Mouse (Mus musculus) thymus, postnatal 25 days (tissue): ENCODE data around the gene Cntfr.
"Not testable (repeated sequence)": the region's sequence is repeated elsewhere in the genome, so short reads cannot be mapped to it uniquely, and the experiment has no call there.

Experiments
- DNase-seq: peaks from one replicate; pipeline ENCODE4 v3.0.0; 2022

Cntfr gene

DNA sequence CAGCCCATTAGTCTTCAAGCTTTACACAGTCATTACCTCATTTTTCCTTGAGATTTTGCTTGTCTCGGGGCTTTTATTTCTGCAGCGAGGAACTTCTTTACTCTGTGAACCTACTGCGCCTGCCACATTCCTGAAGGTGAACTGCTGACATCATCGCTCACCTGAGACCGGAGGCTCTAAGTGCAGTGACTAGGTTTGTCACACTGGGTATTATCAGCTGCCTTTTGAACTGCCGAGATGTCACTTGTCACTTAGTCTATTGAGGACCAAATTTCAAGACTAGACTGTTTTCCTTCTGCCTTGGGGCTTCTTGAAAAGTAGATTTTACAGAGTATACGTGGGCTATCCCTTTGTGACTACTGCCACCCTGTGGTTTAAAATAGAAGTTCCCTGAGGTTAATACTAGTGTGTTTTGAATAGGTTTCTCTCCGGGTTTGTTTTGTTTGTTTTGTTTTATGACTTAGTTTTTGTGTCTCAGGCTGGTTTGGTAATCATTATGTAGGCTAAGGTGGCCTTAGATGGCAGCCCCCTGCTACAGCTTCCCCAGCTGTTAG is 11.4 kb upstream of the Cntfr start:
- DNase-seq, result no peak

DNA sequence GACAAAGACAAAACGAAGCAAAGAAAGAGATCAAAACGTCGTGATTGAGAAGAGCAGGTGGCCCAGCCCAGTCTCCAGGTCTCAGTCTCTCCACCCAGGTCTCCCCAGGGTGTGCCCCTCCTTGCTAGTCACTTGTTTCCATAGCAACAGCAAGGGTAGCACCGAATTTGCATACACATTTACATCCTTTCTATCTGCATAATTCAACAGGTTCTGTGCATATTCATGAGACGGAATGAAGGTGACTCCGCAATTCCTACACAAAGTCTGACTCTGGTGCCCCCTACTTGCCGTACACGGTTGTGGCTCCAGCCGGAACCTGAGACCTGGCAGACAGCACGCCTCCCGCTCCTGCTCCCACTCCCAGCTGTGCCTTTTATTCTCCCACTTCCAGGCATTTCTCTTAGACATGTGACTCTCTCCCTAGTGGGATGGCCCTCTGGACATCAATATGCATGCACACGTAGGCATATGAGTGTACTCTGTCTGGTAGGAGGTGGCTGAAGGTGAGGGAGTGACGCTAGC is 10.2 kb upstream of the Cntfr start:
- DNase-seq, result peak; percentile 73

DNA sequence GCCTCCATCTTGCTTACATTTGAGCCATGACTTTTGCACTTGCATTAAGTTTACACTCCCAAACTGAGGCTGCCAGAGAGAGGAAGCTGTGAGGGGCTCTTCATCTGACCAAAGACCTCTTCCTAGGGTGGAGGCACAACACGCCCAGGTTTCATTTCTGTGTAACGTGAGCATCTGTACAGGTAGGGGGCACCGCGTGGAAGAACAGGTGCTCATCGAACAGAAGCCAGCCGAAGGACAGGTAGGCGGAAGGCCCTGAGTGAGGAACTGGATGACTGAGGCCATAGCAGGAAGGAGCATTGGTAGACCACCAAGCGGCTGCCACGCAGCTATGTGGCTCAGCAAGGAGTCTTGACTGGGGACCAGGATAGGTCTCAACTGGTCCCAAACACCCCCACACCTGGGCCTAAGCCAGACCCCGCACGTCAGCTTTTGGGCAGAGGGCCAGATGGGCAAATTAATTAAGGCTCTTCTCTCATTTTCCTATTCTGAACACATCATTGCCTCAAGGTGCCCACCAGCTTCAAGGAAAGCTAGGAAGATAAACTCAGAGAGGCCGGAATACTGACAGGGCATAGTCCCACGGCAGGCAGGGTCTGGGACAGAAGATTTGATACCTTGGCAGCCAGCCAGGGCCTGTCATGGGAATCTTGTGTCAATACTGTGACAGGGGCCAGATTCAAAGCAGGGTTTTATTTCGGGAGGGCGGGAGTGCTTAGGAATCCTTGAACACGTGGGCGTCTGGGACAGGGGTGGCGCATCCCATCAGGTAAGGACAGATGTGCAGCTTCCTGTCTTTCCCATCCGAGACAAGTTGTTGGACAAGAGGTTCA is 9.2 kb upstream of the Cntfr start:
- DNase-seq, result no peak

DNA sequence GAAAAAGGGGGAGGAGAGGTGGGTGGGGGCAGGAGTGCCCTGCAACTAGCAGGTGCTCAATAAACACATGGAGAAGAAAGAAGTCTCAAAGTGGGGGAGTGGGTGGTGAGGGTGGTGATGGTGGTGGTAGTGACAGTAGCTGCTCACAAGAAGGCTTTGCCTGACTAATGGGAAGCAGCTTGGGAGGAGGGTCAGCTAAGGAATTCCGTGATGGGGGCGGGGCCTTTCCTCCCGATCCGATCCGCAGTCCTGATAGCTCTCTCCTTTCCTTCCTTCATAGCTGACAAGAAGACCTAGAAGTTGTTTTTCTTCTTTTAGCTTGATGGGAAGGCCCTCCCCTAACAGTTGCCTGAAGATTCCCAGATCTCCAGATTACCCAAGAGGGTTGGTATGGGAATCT is 7.8 kb upstream of the Cntfr start:
- no peak for DNase-seq

DNA sequence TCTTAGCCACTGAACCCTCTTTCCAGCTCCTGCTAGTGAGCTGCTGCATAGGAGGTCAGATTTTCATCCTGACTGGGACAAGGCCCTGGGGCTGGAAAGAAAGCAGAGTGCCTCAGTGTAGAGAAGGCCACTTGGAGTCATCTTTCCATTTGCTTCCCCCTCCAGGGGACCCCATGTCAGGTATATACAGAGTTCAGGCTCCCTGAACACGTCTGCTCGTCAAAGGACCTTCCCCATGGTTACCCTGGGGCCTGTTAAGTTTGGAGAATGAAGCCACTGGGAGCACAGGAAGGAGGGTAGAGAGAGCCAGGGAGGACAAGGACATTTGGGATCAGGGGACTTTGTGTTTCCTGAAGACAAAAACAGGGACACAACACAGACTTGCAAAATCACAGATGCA is 5.3 kb upstream of the Cntfr start:
- not testable (repeated sequence) for DNase-seq

GRCm38 (mm10) chr4:41700224-41700623 is 3.3 kb upstream of the Cntfr start:
- not testable (repeated sequence) for DNase-seq

DNA sequence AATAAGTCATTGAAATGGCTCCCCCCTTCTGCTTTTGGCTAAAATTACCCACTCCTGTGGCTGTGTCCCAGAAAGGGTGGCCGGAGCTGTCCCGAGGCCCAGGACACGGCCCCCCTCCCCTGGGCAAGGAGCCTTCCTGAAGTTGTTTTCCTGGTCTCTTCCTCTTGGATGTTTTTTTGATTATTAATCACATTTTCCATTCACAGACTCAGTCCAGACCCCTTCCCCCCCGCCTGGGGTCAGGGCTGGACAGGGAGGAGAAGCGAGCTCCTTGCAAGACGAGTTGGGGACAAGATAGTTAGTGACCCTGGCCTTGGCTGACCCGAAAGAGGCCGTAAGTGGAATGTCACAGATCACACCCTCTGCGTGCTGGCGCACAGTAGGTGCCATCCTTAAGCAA is 2.9 kb upstream of the Cntfr start, which contains the start of gene Il11ra1:
Gene Il11ra1 (plus strand): TSS at position 207 of the 400 bp plus-strand sequence.
- not testable (repeated sequence) for DNase-seq

DNA sequence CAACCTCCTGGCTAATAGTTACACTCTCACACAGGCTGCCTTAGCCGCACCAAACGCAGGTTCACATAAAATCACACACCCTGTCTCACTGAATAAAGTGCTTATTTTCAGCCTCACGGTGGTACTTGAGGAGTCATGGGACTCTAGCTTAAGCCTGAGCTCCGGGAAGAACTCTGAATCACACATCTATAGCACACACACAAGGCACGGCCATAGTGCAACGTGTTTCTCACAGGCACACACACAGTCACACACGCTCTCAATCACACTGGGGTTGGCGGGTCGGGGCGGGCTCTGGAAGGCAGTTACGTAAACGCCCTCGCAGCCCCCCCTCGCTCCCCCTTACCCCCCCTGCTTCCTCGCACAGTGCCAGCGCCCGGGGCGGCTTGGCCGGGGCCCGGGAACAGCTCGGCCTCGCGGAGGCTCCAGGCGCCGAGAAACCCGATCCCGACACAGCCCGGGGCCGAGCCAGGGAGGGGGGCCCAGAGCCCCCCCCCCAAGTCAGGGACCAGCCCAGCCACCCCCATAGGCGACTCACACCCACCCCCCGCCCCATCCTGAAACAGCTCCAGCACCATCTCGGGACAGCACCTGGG is 1.6 kb upstream of the Cntfr start:
- DNase-seq, result not testable (repeated sequence)

- not testable (repeated sequence) for DNase-seq
Observed at GRCm38 (mm10) chr4:41696452-41696851, 437 bp downstream of the Cntfr start.

DNA sequence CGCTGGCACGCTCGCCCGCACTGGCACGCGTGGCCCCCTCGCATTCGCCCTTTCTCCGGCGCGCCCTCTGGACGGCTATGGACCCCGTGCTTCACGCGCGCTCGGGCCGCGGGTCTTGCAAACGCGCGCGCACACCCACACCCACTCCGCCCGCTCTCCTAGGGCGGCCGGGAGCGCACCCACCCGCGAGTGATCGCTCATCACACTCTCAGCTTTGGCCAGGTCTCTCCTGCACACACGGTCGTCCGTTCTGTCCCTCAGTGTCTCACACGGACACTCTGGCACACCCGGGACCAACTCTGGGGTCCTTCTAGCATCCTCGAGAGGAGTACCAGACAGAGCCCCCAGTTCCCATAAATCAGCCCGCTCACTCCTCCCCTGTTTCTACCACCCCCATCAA is 1.1 kb downstream of the Cntfr start:
- DNase-seq, result not testable (repeated sequence)

GRCm38 (mm10) chr4:41693511-41693910 is 3.4 kb downstream of the Cntfr start:
- not testable (repeated sequence) for DNase-seq

GRCm38 (mm10) chr4:41690014-41690413 is 6.9 kb downstream of the Cntfr start:
- not testable (repeated sequence) for DNase-seq

DNA sequence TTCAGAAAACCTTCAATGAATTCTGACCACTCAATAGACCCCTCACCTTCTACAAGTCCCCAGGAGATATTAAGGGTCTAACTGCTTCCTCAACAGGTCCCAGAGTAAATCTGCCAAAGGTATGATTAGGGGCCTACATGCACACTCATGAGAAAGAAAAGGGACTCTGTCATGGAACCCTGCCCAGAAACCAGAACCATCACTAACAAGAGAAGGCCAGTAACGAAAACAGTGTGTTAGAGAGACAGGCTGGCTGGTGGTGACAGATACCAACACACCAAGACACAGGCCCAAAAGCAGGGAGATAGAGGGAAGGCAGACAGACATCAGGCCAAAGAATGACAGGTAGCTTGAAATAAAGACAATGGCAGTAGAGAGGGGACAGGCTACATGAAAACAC is 8.3 kb downstream of the Cntfr start:
- not testable (repeated sequence) for DNase-seq

DNA sequence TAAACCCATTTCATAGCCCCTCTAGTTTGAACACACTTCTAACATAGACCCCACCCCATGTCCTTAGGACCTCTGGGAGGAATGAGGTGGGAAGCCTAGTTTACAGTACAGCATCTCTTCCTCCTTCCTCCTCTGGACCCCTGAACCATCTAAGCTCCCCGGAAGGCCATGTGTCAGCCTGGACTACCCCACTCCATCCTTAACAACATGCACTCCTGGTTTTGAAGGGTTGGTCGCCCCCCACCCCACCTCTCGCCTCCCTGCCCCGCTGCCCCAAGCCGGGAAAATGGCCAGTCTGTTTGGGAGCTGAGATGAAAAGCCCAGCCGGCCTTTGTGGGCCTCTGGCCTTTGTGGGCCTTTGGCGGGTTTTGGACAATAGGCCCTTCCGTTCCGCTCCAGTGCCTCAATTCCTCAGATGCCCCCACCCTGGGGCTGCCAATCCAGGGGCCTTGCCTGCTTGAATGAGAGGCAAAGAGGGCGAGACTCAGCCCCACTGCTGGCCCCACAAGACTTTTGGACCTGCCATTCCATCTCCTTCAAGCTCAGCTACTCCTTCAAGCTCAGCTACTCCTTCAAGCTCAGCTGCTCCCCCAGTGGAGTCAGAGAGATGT is 10.9 kb downstream of the Cntfr start:
- DNase-seq, result not testable (repeated sequence)

- not testable (repeated sequence) for DNase-seq
Observed at GRCm38 (mm10) chr4:41684931-41685453, 11.9 kb downstream of the Cntfr start.

DNA sequence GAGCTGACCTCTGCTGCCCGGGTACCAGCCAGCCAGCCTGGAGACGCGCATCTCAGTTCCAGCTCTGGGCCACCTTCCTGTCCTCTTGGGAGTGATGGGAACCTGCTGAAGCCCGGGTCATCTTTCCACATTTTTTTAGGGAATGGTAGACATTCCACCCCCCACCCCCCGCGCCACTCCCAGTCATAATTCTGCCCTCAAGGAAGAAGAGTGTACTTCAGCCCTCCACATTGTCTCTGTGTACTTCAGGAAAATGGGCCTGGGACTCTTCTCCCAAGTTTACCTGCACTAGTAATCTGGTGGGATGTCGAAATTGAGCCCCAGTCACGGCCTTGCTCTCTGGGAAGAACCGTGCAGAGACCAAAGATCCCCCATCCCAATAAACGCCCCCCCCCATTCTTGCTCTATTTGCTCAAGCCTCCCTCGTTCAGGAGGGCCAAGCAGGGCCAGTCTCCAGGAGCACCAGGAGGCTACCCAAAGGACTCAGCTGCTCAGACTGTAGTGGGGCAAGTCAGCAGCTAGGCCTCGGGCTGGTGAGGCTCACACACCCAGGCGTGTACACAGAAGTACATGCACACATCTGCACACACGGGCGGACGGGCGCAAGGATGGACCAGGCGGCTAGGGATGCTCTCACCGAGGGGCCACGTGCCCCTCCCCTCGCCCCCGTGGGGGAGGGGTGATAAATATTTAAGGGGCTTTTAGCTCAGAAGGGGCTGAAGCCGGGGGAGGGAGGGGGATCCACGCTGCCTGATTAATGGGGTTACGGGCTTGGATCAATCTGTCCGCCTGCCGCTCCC is 12.6 kb downstream of the Cntfr start:
- DNase-seq, result not testable (repeated sequence)

DNA sequence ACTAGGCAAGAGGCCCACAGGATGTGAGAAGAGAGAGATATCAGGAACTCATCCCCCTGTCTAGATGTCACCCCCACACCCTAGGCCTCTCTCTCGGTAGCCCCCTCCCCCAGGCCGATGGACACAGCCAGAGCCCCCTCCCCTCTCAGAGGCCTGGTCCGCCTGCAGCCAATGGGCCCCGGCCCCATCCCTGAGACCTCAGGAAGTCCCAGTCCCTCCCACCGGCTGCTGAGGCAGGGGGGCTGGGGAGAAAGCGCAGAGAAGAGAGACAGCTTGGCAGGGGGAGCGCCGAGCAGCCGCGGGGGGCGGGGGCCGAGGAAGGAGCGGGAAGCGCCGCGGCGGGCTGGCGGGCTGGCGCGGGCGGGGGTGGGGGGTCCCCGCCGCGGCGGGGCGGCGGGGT is 13.6 kb downstream of the Cntfr start:
- not testable (repeated sequence) for DNase-seq

- DNase-seq, result no peak
Observed at GRCm38 (mm10) chr4:41682789-41683188, 14.1 kb downstream of the Cntfr start.

DNA sequence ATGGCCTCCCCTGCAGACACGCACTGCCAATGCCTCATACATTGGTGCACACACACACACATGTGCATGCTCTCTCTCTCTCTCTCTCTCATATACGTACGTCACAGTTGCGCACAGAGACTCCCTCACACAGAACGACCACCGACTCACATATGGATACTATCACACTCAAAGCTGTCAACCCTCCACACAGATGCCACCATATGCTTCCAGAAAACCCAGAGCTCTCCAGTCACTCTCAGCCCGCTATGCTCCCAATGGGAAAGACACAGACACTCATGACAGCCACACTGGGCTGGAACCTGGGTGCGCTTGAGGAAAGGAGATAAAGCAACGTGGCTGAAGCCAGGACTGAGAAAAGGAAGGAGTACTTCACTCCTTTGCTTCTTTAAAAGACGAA is 14.9 kb downstream of the Cntfr start:
- DNase-seq, result no peak

DNA sequence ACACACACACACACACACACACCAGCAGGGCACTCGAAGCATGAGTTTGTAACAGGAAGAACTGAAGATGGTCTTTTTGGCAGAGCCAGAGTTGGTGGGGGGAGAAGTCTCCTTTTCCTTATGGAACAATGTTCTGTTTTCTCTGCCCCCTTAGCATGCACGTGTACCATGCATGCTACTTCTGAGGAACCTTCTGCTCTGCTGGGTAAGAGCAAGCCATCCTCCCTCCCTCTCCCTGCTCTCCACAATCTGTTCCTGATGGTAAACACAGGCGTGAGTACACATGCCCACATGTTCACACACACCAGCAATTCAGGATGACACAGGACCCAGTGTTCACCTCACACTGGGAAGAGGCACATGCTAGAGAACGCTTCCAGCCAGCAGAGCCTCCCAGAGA is 15.7 kb downstream of the Cntfr start:
- no peak for DNase-seq

DNA sequence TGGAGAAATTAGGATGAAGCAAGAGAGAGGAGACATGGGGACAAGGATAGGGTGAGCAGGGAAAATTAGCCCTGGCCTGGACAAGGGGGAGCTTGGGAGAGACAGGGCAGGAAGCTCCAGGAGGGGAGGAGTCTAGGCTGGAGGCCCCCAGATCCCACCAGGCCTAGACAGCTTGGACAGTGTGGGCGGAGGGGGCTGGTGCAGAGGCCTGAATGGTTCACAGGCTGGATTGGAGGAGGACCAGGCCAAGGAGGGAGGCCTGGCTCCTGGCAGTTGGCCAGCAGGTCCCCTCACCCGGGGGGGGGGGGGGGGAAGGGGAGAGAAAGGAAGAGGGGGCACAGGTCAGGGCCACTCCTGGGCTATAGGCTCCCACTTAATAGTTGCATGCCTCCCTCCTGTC is 17.6 kb downstream of the Cntfr start:
- no peak for DNase-seq

- no peak for DNase-seq
Observed at GRCm38 (mm10) chr4:41678863-41679262, 18.0 kb downstream of the Cntfr start.
